Mouse (Mus musculus) forebrain, postnatal 0 days (tissue): ENCODE data around the gene Cnrip1. TPM values are rescaled to one million over a fixed set of nuclear protein-coding genes. Genes with fewer than 3 reads are reported as not detected.
"Not testable (repeated sequence)": the region's sequence is repeated elsewhere in the genome, so short reads cannot be mapped to it uniquely, and the experiment has no call there.

ENCODE experiments used
- ATAC-seq: fragments of 200-750 bp; cut with Nextera tagmentation; 2 replicates; pipeline ENCODE4 v1.8.0; 2017; ENCODE audit warnings: mild to moderate bottlenecking, moderate library complexity
- DNase-seq: peaks from one replicate; pipeline ENCODE4 v3.0.0-alpha.2; 2015
- H3K27ac ChIP-seq: fragments of 300-500 bp; sonication (generic); 2 replicates; pipeline ENCODE4 v1.5.1; 2014; ENCODE audit warnings: low read depth, mild to moderate bottlenecking, antibody characterized with exemption, low read length, moderate library complexity, mixed read lengths
- H3K27me3 ChIP-seq: fragments of 300-500 bp; sonication (generic); 2 replicates; pipeline ENCODE4 v1.6.1; 2014; ENCODE audit warnings: mild to moderate bottlenecking, low read length, mixed read lengths; ENCODE audit not compliant: insufficient read depth
- H3K36me3 ChIP-seq: fragments of 300-500 bp; sonication (generic); 2 replicates; pipeline ENCODE4 v1.6.1; 2014; ENCODE audit warnings: mild to moderate bottlenecking, moderate library complexity; ENCODE audit not compliant: insufficient read depth
- H3K4me1 ChIP-seq: fragments of 300-500 bp; sonication (generic); 2 replicates; pipeline ENCODE4 v1.6.1; 2014; ENCODE audit warnings: antibody characterized with exemption; ENCODE audit not compliant: insufficient read depth
- H3K4me2 ChIP-seq: fragments of 300-500 bp; sonication (generic); 2 replicates; pipeline ENCODE4 v1.6.1; 2014; ENCODE audit warnings: low read depth, mild to moderate bottlenecking, moderate library complexity
- H3K4me3 ChIP-seq: fragments of 300-500 bp; sonication (generic); 2 replicates; pipeline ENCODE4 v1.5.1; 2014; ENCODE audit warnings: low read depth, low read length, mixed read lengths
- H3K9ac ChIP-seq: fragments of 300-500 bp; sonication (generic); 2 replicates; pipeline ENCODE4 v1.6.1; 2014; ENCODE audit warnings: mild to moderate bottlenecking
- H3K9me3 ChIP-seq: fragments of 300-500 bp; sonication (generic); 2 replicates; pipeline ENCODE4 v1.6.1; 2016; ENCODE audit warnings: low read length
- CTCF ChIP-seq: sonication (generic); IDR thresholded peaks from 2 replicates; pipeline ENCODE4 v1.5.1; 2016; ENCODE audit warnings: antibody characterized with exemption, control low read depth, low read depth
- WGBS: fragments of 180-500 bp; shearing (Covaris S2); extraction: QIAGEN DNeasy Blood & Tissue Kit; methylation state at CpG from one replicate; pipeline ENCODE4 v1.1.7; 2014; 5-methylcytosine and 5-hydroxymethylcytosine counted together
- polyA plus RNA-seq: library from polyadenylated mRNA; unstranded; fragments of >200 nt; fragmentation: Nextera tagmentation; extraction: Ambion mirVana; gene quantifications from 2 replicates; pipeline ENCODE4 v1.2.1, GENCODE M21; 2015
- total RNA-seq: library from RNA; depleted of rRNA; stranded (reverse); fragments of >200 nt; gene quantifications from 2 replicates; pipeline ENCODE4 v1.2.3, GENCODE M21; 2014; rRNA removed

Gene Cnrip1
- 123 and 137 TPM in 2 replicates for total RNA-seq
- polyA plus RNA-seq = 242 and 260 TPM in 2 replicates

- WGBS = 2% methylated on average over 38 of the region's 38 CpGs
- H3K27ac ChIP-seq = peak within 1 kb of the TSS; percentile 88
- DNase-seq (peak; percentile 92), ATAC-seq (peak; percentile 98)
- no peak for TF ChIP-seq CTCF
- H3K9ac ChIP-seq = peak within 1 kb of the TSS; percentile 88
- no peaks in the 10 kb centered on the region for H3K36me3 ChIP-seq
- peaks cover 8% of the 10 kb centered on the region; the same call in 1 of the 2 replicates for H3K4me1 ChIP-seq
- H3K4me2 ChIP-seq = peak within 1 kb of the TSS; percentile 69
- H3K27me3 ChIP-seq = no peaks in the 10 kb centered on the region
- H3K4me3 ChIP-seq = peak within 1 kb of the TSS; percentile 73
- H3K9me3 ChIP-seq = no peaks in the 10 kb centered on the region
Observed at GRCm38 (mm10) chr11:17051545-17052475, at the start of gene Cnrip1, which contains the start of gene Plek. TSS of gene Cnrip1 (plus strand) at chr11:17051586. TSS of gene Plek (minus strand) at chr11:17052381.

GRCm38 (mm10) chr11:17002739-17003373 lies 48.5 kb upstream of the Cnrip1 start:
- Histone ChIP-seq H3K4me3 (no peak overlapping the region), H3K27me3 (no peaks in the 10 kb centered on the region), H3K4me1 (no peaks in the 10 kb centered on the region), H3K27ac (no peak overlapping the region), H3K9ac (no peak overlapping the region), H3K36me3 (no peaks in the 10 kb centered on the region), H3K9me3 (no peaks in the 10 kb centered on the region), H3K4me2 (no peak overlapping the region)
- WGBS = 92% methylated on average over 7 of the region's 7 CpGs
- TF ChIP-seq CTCF = no peak
- DNase-seq (no peak), ATAC-seq (no peak)

GRCm38 (mm10) chr11:17003757-17004156 lies 47.6 kb upstream of the Cnrip1 start:
- Histone ChIP-seq H3K9me3 (no peaks in the 10 kb centered on the region), H3K4me1 (no peaks in the 10 kb centered on the region), H3K27me3 (no peaks in the 10 kb centered on the region), H3K4me3 (no peak overlapping the region), H3K9ac (no peak overlapping the region), H3K36me3 (no peaks in the 10 kb centered on the region), H3K4me2 (no peak overlapping the region), H3K27ac (no peak overlapping the region)
- DNase-seq (no peak), ATAC-seq (no peak)
- 78% methylated on average over 3 of the region's 3 CpGs for WGBS
- no peak for TF ChIP-seq CTCF

DNA sequence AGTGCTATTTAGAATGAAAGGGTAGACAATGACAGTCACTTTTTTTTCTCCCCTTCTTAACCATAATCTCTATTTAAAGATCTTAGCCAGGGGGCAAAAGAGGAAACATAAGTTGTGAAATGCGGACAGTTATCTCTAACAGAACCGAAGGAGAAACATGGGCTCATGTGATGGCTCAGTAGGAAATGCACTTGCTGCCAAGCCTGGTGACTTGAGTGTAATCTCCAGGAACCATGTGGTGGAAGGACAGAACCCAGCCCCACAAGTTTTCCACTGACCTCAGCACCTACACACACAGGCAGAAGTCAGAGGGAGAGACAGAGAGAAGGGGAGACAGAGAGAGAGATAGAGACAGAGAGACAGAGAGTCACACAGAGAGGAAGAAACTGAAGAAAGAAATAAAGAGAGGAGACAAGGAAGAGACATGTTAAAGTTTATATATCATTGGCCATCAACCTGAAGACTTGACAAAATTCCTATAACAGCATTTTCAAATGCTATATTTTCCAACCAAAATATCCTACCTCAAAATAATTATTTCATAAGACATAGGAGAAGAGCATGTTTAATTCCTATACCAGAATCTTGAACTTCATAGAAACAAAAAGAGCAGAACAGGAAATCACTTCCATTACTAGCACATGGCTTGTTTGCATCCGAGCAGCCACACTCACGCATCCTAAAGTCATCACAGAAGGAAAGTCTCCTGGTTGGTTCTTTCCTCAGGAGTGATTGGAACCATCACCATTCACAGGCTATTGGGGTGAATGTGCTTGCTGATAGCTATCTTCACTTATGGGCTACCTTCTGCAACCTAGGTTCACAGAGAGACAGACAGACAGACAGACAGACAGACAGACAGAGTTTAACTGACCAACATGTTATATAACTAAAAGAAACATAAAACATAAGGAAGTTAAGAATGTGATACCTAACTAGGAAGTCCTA lies 46.2 kb upstream of the Cnrip1 start:
- 88% methylated on average over 4 of the region's 4 CpGs for WGBS
- TF ChIP-seq CTCF = no peak
- no peak overlapping the region for H3K9ac ChIP-seq
- H3K9me3 ChIP-seq = no peaks in the 10 kb centered on the region
- H3K4me1 ChIP-seq = no peaks in the 10 kb centered on the region
- DNase-seq = no peak
- ATAC-seq = no peak
- H3K4me2 ChIP-seq = no peak overlapping the region
- no peaks in the 10 kb centered on the region for H3K36me3 ChIP-seq
- no peak overlapping the region for H3K4me3 ChIP-seq
- no peaks in the 10 kb centered on the region for H3K27me3 ChIP-seq
- no peak overlapping the region for H3K27ac ChIP-seq

DNA sequence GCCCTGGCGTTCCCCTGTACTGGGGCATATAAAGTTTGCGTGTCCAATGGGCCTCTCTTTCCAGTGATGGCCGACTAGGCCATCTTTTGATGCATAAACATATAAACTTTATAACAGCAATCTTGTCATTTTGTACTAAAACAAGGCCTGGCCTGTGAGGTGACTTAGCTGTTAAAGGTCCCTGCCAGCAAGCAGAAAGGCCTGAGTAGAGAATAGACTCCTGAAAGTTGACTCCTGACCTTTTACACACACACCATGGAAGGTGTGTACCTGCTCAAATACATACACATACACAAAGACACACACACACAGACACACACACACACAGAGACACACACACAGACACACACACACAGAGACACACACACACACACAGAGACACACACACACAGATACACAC lies 44.9 kb upstream of the Cnrip1 start:
- H3K9me3 ChIP-seq, H3K36me3 ChIP-seq, H3K27ac ChIP-seq, H3K9ac ChIP-seq, DNase-seq, H3K4me3 ChIP-seq, H3K4me1 ChIP-seq, H3K4me2 ChIP-seq, ATAC-seq, H3K27me3 ChIP-seq: not testable (repeated sequence)
- WGBS = 92% methylated on average over 2 of the region's 3 CpGs

DNA sequence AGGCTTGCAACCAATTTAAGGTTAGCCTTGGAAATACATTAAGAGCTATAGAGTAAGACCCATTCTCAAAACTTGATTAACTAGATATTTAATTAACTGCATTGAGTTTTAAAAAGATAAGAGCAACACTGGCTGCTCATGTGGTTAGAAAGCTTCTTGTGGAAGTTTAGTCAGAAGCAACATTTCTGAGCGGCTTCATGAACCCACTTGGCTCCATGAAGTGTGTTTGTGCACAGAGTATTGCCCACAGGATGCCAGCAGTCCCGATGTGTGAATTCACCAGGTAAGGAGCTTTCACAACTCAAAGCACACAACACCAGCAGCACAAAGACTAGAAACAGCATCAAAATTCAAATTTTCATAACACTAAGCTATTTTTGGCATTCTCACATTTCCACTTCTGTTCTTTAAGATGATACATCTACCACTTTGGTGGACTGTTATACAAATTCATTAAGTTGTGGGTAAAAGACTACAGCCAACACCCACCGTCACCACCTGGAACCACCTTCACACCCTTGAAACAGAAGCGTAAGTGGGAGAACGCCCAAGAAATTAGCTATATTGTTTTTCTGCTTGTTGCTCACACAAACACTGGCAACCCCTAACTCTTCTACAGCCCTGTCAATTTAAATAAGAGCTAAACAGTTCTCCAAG lies 43.7 kb upstream of the Cnrip1 start:
- Histone ChIP-seq H3K9me3 (no peaks in the 10 kb centered on the region), H3K4me1 (no peaks in the 10 kb centered on the region), H3K27me3 (no peaks in the 10 kb centered on the region), H3K4me3 (no peak overlapping the region), H3K9ac (no peak overlapping the region), H3K27ac (no peak overlapping the region), H3K36me3 (no peaks in the 10 kb centered on the region), H3K4me2 (no peak overlapping the region)
- WGBS = 93% methylated on average over 5 of the region's 5 CpGs
- TF ChIP-seq CTCF = no peak
- ATAC-seq = no peak
- no peak for DNase-seq
